Mouse (Mus musculus) neutrophil, adult 5-6 weeks (primary cell): ENCODE data around the gene Ism1. TPM values are rescaled to one million over a fixed set of nuclear protein-coding genes. Genes with fewer than 3 reads are reported as not detected.

ENCODE experiments used
- ATAC-seq: fragments of 151-379, 151-347 bp; 2 replicates; pipeline ENCODE4 v1.8.0; 2017; ENCODE audit warnings: mild to moderate bottlenecking, moderate TSS enrichment; ENCODE audit not compliant: insufficient number of reproducible peaks, poor library complexity, low FRiP score, severe bottlenecking; ENCODE audit errors: extremely low read depth
- total RNA-seq: library from RNA; stranded (forward); fragments of 200-1000 nt; gene quantifications from 2 replicates; pipeline ENCODE4 v1.2.3, GENCODE M21; 2017

Gene Ism1
- total RNA-seq, 1 experiment from 2014 or later = not detected

DNA sequence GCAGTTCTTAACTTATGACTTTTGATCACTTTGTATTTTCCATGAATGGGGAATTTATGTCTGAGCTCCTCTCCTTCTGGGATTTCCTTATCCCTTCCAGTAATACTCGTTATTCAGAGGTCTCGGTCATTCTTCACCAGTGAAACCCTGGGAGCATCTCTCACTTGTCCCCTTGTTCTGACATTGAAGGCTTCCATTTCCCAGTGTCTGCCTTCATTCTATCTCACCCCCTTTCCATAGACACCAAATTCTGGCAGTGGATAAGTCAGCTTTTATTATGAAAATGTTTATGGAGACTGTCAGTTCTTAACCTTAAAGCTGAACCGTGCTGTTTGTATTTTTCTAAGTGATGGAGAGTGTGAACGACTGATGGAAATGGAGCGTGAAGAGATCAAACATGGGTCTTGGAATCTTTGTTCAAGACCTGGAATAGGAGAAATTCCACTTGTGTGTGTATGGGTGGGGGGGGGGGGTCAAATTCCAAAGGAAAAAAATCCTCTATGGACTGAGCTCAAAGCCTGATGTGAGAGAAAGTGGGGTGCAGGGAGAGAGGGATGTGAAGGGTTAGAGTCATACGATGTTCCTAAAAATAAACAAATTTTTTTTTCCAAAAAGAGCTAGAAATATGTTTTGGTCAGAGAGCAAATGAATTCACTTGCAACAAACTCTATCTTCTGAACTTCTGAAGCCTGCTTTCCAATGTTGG lies 30.4 kb downstream of the Ism1 start:
- ATAC-seq = no peak

DNA sequence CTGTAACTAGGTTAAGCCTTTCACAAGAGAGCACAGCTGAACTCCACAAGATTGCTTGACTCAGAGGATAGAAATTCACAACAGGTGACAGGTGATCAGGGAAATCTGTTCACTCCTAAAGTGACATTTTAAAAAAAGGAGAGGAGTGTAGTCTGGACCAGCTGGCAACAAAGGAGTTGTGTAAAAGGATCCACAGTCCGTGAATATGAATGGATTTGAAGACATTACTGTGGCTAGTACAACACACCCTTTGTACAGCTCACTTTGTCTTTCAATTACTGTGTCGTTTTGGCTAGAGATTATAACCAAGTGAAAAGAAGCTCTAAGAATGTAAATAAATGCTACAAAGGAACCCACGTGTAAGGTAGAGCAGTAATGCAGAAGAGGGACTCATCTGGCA lies 33.7 kb downstream of the Ism1 start:
- ATAC-seq = no peak

DNA sequence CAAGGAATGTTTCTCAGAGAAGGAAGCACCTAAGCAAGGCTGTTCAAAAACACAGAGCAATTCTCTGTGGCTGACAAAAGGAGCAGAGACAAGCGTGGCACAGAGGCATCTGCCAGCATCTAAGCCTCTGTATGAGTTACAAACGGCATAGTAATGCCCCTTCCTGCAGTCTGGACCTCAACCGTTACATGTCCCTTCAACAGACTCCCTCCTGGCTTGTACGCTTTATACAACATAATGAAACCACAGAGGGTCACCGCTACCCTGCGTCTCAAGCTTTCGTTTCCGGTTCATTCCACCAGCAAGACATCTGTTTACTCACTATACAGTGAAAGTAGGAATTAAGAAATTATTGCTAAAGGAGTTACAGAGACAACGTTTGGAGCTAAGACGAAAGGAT lies 34.1 kb downstream of the Ism1 start:
- no peak for ATAC-seq

DNA sequence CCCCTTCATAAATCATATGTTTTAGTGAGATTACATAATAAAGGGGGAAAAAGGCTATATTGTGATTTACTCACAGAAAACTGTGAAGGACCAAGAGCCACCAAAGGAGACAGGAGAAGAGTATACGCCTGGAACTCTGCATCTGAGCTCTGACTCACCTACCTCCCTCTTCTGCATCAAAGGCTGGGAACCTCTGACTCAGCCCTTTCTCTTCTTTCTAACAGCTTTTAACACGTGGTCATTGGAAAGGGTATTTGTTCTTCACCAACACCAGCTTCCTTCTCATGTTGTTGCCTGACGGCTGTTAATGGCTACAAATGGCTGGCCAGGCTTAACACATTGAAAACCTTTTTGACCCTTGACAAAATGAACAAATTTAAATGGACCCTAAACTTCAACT lies 36.2 kb downstream of the Ism1 start:
- ATAC-seq = no peak

DNA sequence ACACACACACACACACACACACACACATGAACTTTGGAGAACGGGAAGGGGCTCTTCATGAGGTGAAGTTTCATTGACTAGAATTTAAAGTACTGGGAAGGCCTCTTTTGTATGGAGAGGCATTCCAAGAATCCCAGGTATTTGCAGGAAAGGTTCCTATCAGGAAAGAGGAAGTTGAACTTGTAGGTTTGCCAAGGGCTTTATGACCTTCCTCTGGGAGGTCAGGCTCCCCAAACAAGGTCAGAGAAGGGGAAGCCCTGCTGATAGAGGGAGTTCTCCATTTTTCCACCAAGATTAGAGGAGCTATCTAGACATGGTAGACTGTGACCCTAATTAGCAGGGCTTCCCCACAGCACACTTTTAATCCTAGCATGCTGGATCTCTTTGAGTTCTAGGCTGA lies 39.8 kb downstream of the Ism1 start:
- no peak for ATAC-seq

DNA sequence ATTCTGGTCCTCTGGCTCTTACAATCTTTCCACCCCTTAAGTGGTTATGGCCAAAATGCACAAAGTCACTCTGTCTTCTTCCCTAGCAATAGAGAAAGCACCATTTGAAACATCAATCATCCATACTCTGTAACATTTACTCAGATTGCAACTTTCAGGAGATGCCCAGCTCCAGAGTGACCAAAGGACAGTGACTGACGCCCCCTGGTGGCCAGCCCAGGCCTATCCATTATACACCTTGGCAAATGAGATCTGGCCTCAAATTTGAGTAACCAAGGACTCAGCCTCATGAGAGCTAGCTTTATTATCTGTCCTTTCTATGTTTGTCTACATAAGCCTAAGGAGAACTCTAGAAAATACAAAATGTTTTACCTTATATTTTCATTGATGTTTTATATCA lies 44.7 kb downstream of the Ism1 start:
- ATAC-seq = no peak

DNA sequence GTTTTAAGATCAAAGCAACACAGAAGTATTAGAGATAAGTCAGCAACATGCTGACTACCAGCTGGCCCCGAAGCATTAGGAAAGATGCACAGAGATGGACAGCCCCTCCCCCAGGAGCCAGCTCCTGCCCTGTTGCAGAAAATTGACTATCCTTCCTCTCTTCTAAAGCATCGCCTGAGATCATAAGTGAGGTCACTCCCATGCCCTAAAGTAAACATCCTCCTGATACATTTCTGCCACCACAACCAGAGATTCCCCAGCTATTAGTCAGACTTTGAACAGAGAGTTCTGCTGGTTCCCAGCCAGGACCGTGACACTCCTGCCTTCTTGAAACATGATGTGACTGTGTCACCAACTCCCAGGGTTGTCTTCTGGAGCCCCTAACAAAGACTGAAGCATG lies 45.3 kb downstream of the Ism1 start:
- ATAC-seq = no peak

DNA sequence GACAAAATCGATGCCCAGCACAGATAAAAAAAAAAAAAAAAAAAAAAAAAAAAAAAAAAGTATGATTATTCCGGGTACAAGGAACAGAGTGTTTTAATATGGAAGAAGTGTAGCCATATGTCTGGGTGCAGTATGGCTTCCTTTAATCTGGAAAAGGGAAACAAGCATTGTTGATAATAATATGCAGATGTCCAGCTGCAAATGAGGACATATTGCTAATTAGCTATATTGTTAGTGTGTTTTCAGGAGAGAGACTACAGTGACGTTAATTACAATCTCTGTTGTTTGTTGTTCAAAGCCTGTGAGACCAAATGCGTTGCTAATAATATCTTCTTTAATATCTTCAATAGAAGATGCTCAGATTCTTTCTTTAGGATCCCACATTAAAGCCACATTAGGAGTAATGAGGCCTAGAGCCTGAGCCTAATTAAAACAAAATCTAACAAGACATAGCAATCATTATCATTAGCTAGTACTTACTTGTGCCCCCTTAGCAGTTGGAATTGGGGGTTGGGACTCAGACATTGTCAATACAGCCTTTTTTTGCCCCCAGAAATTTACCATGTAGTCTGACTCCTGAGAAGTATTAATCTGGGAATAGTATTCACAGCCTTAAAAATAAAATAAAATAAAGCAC lies 46.3 kb downstream of the Ism1 start:
- no peak for ATAC-seq

DNA sequence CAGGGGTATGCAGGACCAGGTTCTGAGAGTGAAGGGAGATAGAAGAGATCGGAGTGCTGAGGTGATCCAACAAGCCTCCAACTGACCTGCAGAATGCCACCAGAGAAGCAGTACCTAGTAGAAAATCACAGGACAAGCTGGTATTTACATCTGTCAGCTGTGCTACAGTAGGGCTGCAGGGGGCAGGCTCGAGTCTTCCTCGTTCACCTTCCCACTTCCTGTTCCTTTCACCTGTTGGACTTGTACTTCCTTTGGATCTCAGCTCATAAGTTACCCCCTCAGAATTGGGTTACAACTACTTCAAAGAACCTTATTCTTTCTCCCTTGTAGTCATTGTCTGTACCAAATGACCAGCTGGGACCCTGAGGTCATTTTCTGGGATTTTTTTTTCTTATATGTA lies 47.4 kb downstream of the Ism1 start:
- ATAC-seq = no peak

DNA sequence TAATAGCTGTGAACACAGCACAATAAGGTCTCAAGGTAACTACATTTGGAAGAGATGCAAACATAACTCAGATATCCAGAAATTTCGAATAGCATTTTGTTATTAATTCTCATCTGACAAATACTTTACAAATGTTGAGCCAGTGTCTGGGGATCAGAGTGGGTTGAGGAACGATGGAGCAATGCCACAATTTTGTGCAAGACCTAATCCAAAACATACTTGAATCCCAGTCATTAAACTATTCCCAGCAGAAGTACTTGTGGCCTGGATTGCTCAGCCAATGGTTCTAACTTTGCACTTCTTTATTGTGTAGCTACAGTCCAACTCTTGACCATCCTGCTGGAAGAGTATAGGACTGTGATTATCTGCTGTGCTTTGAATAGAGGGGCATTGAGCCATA lies 50.1 kb downstream of the Ism1 start:
- ATAC-seq = no peak

DNA sequence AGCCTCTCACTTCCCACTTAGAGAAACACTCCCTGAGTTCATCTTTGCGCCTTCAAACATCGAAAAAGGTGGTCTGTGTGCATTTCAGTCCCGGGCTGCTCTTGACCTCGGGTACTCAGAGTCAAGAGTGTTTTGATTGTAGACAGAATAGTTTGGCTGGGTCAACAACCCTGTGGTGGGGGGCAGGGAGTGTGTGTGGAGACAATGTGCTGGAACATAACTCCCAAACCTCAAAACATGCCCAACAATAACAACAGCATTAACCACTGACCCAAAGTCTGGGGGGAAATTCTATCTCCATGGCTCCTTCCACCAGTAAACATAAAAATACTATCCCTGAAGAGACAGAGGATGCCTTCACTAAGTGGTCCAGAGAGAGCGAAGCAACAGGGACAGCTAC lies 51.4 kb downstream of the Ism1 start:
- ATAC-seq = no peak

DNA sequence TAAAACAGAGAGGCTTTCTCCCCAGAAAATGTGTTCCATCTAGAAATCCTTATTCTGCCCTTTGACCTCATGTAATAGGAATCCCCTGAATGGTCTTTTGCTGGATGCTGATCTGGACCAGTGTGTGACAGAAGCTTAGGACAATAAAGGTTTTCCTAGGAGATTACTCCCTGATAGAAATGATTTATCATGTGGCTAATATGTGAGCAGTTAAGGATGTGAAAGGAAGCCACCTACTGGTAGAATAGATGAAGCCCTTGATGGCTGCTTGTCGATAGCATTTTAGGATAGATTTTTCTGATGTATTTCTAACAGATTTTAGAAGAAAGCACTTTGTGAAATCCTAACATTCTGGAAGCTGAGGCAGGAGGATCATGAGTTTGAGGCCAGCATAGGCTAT lies 64.4 kb downstream of the Ism1 start:
- ATAC-seq = no peak

DNA sequence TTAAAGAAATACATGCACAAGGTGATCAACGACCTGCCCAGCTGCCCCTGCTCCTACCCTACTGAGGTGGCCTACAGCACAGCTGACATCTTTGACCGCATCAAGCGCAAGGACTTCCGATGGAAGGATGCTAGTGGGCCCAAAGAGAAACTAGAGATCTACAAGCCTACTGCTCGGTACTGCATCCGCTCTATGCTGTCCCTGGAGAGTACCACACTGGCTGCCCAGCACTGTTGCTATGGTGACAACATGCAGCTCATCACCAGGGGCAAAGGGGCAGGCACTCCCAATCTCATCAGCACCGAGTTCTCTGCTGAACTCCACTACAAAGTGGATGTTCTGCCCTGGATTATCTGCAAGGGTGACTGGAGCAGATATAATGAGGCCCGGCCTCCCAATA lies 79.0 kb downstream of the Ism1 start:
- no peak for ATAC-seq

DNA sequence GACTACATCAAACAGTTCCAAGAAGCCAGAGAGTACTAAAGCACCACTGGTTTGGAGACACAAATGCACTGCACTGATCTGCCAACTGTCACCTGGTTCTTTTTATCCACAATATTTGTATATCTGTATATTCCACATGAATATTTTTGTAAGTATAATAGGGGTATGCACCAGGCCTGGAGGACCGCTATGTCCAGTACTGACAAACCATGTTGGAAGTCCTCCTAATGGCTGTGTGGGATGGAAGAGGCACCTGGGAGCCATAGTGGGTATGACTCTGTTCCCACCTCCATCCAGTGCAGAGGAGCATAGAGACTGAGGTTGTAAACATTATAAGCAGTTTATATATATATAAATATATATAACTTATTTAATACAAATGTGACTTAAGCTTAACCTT lies 79.5 kb downstream of the Ism1 start:
- ATAC-seq = no peak

DNA sequence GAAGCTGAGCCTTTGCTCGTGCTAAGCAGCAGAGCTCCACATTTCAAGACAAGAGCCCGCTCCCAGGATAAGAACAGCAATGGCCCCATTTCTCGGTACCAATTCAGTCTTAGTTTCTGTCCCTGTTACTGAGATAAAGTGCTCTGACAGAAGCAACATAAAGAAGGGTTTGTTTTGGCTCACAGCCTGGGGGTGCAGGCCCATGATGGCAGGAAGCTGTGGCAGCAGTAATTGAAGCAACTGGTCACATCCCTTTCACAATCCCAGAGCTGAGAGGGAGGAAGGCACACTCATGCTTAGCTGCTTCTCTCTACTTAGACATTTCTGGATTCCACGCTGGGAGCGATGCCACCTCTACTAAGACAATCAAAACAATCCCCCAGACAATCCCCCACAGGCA lies 86.4 kb downstream of the Ism1 start:
- no peak for ATAC-seq

DNA sequence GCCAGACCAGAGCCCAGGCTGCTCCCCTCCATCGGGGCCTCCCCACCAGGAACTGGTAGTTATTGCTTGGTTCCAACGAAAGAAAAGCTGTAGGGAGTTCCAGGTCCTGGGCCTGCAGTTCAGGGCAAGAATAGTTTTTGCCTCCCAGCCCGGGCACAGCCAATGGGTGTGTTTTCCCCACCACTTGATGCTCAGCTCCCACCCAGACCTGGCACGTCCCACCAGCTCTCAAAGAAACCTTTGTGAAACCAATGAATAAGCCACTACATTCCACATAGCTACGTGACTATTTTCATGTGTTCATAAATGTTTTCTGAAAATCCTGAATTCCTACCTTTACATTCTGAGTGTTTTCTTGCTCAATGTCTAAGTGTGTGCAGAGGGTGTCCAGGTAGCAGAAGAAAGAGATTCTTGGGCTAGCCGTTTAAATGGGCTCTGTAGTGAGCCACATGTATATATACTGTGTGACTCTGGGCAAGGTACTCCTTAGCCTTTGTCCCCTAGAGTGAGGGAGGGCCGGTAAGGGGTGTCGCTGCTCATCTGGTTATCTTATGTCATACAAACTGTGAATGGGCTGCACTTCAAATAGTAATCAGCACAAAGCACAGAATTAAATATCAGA lies 97.1 kb downstream of the Ism1 start:
- ATAC-seq = no peak

DNA sequence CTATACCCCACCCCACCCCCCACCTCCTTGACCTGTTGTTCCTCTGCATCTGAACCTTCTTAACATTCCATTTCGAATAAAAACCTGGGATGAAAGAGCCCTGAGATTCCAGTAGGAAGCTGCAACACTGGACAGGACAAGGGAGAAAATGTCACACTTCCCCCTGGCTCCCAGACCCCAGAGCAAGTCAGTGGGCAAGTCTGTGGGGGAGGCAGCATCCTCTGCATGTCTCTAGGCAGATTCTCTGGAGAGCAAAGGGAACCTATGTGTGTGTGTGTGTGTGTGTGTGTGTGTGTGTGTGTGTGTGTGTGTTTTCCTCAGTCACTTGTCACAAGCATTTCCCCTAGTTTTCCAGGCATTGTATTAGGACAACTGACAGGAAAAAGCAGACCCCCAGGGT lies 98.7 kb downstream of the Ism1 start:
- ATAC-seq = no peak

DNA sequence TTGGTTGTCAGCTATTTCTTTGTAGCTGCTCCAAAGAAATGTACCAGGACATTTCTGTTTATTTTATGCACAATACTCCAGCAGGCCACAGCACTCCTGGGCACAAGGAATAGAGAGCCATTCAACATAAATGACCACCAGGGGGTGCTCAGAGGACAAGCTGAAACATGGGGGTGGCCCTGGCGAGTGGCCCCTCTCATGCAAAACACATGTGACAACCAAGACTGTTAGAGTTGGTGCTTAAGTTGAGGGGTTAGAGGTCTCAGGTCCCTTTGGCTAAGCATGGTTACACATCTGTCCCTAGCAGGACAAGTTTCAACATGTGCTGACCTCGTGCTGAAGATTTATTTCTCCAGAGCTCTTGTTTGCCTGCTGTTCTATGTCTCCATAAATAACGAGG lies 100.3 kb downstream of the Ism1 start:
- no peak for ATAC-seq

DNA sequence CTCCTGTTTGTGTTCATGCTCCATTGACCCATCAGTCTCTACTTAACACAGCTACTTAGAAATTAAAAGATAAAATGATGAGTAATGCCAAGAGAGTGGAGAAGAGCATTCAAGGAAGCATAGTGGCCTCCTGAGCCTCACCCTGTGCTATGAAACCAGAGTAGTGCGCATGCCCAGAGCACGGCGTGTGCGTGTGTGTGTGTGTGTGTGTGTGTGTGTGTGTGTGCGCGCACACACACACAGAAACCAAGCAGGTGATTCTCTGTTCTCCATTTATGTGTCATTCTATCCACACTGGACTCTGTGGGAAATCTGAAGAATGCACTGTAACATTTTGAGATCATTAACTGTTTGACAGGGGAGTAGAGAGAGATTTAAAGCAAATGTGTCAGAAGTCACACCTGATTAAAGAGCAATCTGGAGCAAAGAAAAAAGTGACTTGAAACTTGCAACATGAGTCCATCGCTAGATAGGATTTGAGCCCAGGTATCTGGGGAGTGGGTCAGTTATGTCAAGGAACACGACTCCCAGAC lies 105.4 kb downstream of the Ism1 start:
- no peak for ATAC-seq

DNA sequence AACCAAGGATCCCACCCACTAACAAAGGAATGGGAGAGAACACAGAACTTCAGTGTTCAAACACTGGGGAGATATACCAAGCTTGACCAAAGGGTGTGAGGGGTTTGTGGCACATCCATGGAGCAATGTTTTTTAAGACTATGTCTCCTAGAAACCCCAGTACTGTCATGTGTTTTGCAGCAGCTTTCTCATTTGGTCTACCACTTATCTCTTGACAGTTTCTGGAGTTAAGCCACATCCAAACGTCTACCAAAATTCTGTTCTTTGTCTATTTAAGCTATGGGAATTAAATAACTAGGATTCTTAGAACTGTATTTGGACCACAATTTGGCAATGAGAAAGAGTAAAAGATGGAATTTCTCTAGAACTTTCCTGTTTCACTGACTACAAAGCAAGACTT lies 106.5 kb downstream of the Ism1 start:
- ATAC-seq = no peak
